Mouse (Mus musculus) midbrain, embryonic 10.5 days (tissue): Measurements from ENCODE around the gene Trim16. TPM values are rescaled to one million over a fixed set of nuclear protein-coding genes. Genes with fewer than 3 reads are reported as not detected.

Experiments used
- DNase-seq: peaks from one replicate; pipeline ENCODE4 v3.0.0-alpha.2; 2017; ENCODE audit warnings: low spot score
- H3K27ac ChIP-seq: fragments of 300-500 bp; sonication (generic); replicated peaks from 2 replicates; pipeline ENCODE4 v1.5.1; 2016; ENCODE audit warnings: mild to moderate bottlenecking
- H3K27me3 ChIP-seq: fragments of 300-500 bp; sonication (generic); 2 replicates; pipeline ENCODE4 v1.6.1; 2016; ENCODE audit warnings: low read depth, mild to moderate bottlenecking; ENCODE audit not compliant: poor library complexity, severe bottlenecking
- H3K36me3 ChIP-seq: fragments of 300-500 bp; sonication (generic); 2 replicates; pipeline ENCODE4 v1.6.1; 2016; ENCODE audit warnings: mild to moderate bottlenecking, moderate library complexity
- H3K4me1 ChIP-seq: fragments of 300-500 bp; sonication (generic); 2 replicates; pipeline ENCODE4 v1.6.1; 2016
- H3K4me3 ChIP-seq: fragments of 300-500 bp; sonication (generic); 2 replicates; pipeline ENCODE4 v1.5.1; 2016; ENCODE audit warnings: mild to moderate bottlenecking, moderate library complexity
- H3K9me3 ChIP-seq: fragments of 300-500 bp; sonication (generic); replicated peaks from 2 replicates; pipeline ENCODE4 v1.6.1; 2016; ENCODE audit warnings: mild to moderate bottlenecking
- WGBS: fragments of 180-500 bp; shearing (Covaris S2); methylation state at CpG from one replicate; pipeline ENCODE4 v1.1.7; 2016; 5-methylcytosine and 5-hydroxymethylcytosine counted together
- polyA plus RNA-seq: library from polyadenylated mRNA; unstranded; fragments of >200 nt; fragmentation: Nextera tagmentation; extraction: Ambion mirVana; gene quantifications from 2 replicates; pipeline ENCODE4 v1.2.1, GENCODE M21; 2016

Gene Trim16
- polyA plus RNA-seq, 1 experiment from 2014 or later = 2.4 TPM

- H3K27ac ChIP-seq = peak within 1 kb of the TSS; percentile 70
- H3K9me3 ChIP-seq = no peaks in the 10 kb centered on the region
- no peaks in the 10 kb centered on the region for H3K27me3 ChIP-seq
- H3K4me1 ChIP-seq = peaks cover 17% of the 10 kb centered on the region
- no peaks in the 10 kb centered on the region for H3K36me3 ChIP-seq
- WGBS = 31% methylated on average over 12 of the region's 12 CpGs
- peak within 1 kb of the TSS; percentile 40 for H3K4me3 ChIP-seq
- DNase-seq = peak; percentile 16
Observed at GRCm38 (mm10) chr11:62846961-62847654, 27.1 kb downstream of the Trim16 start, which contains the start of gene Fbxw10. Gene Fbxw10 (plus strand): TSS chr11:62847069.

- H3K9me3 ChIP-seq = no peaks in the 10 kb centered on the region
- H3K4me3 ChIP-seq = no peak overlapping the region
- peaks cover 17% of the 10 kb centered on the region for H3K4me1 ChIP-seq
- H3K27me3 ChIP-seq = no peaks in the 10 kb centered on the region
- no peaks in the 10 kb centered on the region for H3K36me3 ChIP-seq
- H3K27ac ChIP-seq = peak overlapping the region; percentile 70; the same call in 1 of the 2 replicates
- no peak for DNase-seq
- WGBS = 66% methylated on average over 4 of the region's 4 CpGs
Observed at GRCm38 (mm10) chr11:62847655-62848191, 27.7 kb downstream of the Trim16 start.

DNA sequence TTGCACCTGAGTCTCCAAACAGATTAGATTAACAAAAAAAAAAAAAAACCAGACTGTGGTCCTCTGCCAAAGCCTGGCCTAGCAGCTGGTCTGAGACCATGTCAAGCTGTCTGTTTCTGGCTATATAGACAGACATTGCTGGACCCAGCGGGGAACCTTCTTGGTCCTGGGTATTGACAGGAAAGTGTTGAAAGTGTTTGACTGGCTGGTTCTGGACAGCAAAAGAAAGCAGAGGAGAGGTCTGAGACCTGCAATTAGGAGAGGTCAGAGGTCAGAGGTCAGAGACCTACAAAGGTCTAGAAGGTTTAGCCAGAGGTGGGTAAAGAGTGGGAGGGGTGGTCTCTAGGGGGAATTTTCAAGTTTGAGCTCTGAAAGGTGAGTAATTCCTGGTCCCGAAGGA lies 28.3 kb downstream of the Trim16 start:
- Histone ChIP-seq H3K4me1 (peaks cover 17% of the 10 kb centered on the region), H3K36me3 (no peaks in the 10 kb centered on the region), H3K9me3 (no peaks in the 10 kb centered on the region), H3K27ac (no peak overlapping the region), H3K27me3 (no peaks in the 10 kb centered on the region), H3K4me3 (no peak overlapping the region)
- WGBS = 60% methylated on average over 2 of the region's 2 CpGs
- DNase-seq = no peak

GRCm38 (mm10) chr11:62851199-62851598 lies 31.2 kb downstream of the Trim16 start:
- H3K27me3 ChIP-seq = no peaks in the 10 kb centered on the region
- H3K4me3 ChIP-seq = no peak overlapping the region
- H3K27ac ChIP-seq = no peak overlapping the region
- H3K36me3 ChIP-seq = no peaks in the 10 kb centered on the region
- DNase-seq = no peak
- WGBS = 75% methylated on average over 1 of the region's 1 CpGs
- H3K4me1 ChIP-seq = peaks cover 17% of the 10 kb centered on the region
- H3K9me3 ChIP-seq = no peaks in the 10 kb centered on the region

GRCm38 (mm10) chr11:62853334-62853733 lies 33.3 kb downstream of the Trim16 start:
- Histone ChIP-seq H3K27ac (no peak overlapping the region), H3K4me1 (peaks cover 2% of the 10 kb centered on the region), H3K9me3 (no peaks in the 10 kb centered on the region), H3K4me3 (no peak overlapping the region), H3K27me3 (no peaks in the 10 kb centered on the region), H3K36me3 (no peaks in the 10 kb centered on the region)
- no peak for DNase-seq
- WGBS = 95% methylated on average over 6 of the region's 6 CpGs

DNA sequence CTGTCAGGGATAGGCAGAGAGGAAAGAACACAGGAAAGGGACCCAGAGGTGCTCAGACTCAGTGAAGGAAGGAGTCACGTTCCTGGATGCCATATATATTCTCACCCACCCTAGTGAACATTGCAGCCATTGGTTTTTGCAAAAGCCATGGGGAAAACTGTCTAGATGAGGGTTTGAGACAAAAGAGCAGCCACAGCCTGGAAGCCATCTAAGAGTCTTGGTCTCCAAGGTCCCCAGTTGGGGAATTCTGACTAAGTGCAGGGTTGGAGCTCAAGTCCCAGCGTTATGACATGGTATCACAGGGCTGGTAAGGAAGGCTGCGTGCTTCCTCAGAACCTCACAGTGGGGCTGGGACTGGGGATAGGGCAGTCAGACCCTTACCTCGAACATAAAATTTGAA lies 45.5 kb downstream of the Trim16 start:
- no peak overlapping the region for H3K27ac ChIP-seq
- no peak overlapping the region for H3K4me3 ChIP-seq
- no peak for DNase-seq
- H3K4me1 ChIP-seq = no peaks in the 10 kb centered on the region
- no peaks in the 10 kb centered on the region for H3K27me3 ChIP-seq
- no peaks in the 10 kb centered on the region for H3K36me3 ChIP-seq
- 83% methylated on average over 4 of the region's 4 CpGs for WGBS
- no peaks in the 10 kb centered on the region for H3K9me3 ChIP-seq

- Histone ChIP-seq H3K27me3 (no peaks in the 10 kb centered on the region), H3K27ac (no peak overlapping the region), H3K4me1 (no peaks in the 10 kb centered on the region), H3K4me3 (no peak overlapping the region), H3K9me3 (no peaks in the 10 kb centered on the region), H3K36me3 (no peaks in the 10 kb centered on the region)
- DNase-seq = no peak
- WGBS = 87% methylated on average over 7 of the region's 7 CpGs
Observed at GRCm38 (mm10) chr11:62866685-62867084, 46.7 kb downstream of the Trim16 start.

- 84% methylated on average over 5 of the region's 5 CpGs for WGBS
- Histone ChIP-seq H3K27ac (no peak overlapping the region), H3K36me3 (no peaks in the 10 kb centered on the region), H3K27me3 (no peaks in the 10 kb centered on the region), H3K4me1 (no peaks in the 10 kb centered on the region), H3K4me3 (no peak overlapping the region), H3K9me3 (no peaks in the 10 kb centered on the region)
- no peak for DNase-seq
Observed at GRCm38 (mm10) chr11:62869201-62869600, 49.2 kb downstream of the Trim16 start.

DNA sequence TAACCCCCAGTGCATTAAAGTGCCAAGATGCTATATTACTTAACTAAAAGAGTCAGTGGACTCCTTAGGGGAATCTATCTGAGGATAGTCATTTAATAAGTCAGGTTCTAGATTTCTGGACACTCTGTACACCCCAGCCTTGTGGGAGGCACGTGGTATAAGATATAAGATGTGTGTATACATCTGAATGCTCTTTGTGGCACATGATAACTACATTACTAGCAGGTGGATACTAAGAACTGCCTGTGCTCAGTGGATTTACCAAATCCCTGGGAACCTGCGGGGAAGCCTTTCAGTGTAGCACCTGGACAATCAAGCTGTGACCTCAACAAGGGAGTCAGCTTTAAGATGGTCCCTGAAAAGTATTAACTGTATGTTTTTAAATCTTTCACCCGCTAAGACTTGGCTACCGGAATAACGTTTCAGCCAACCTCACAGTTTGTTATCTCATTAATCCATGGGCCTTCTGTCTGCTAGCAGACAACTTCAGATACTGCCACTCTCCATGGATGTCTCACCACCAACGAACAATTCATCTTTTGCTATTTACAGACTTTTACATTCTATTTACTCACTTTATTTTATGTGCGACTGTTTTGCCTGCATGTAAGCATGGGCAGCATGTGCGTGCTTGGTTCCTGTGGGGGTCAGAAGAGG lies 49.8 kb downstream of the Trim16 start:
- no peak for DNase-seq
- no peak overlapping the region for H3K27ac ChIP-seq
- no peak overlapping the region for H3K4me3 ChIP-seq
- H3K4me1 ChIP-seq = no peaks in the 10 kb centered on the region
- WGBS = 87% methylated on average over 8 of the region's 8 CpGs
- no peaks in the 10 kb centered on the region for H3K9me3 ChIP-seq
- H3K36me3 ChIP-seq = no peaks in the 10 kb centered on the region
- H3K27me3 ChIP-seq = no peaks in the 10 kb centered on the region

GRCm38 (mm10) chr11:62873479-62873878 lies 53.4 kb downstream of the Trim16 start:
- peaks cover 5% of the 10 kb centered on the region; the same call in 1 of the 2 replicates for H3K4me1 ChIP-seq
- no peak for DNase-seq
- H3K27ac ChIP-seq = no peak overlapping the region
- no peaks in the 10 kb centered on the region for H3K27me3 ChIP-seq
- no peaks in the 10 kb centered on the region for H3K36me3 ChIP-seq
- H3K9me3 ChIP-seq = no peaks in the 10 kb centered on the region
- H3K4me3 ChIP-seq = no peak overlapping the region
- WGBS = 76% methylated on average over 9 of the region's 9 CpGs

GRCm38 (mm10) chr11:62875696-62876095 lies 55.7 kb downstream of the Trim16 start:
- H3K36me3 ChIP-seq = no peaks in the 10 kb centered on the region
- peaks cover 16% of the 10 kb centered on the region for H3K4me1 ChIP-seq
- H3K9me3 ChIP-seq = no peaks in the 10 kb centered on the region
- no peak overlapping the region for H3K4me3 ChIP-seq
- WGBS = 84% methylated on average over 1 of the region's 1 CpGs
- DNase-seq = no peak
- no peak overlapping the region for H3K27ac ChIP-seq
- no peaks in the 10 kb centered on the region for H3K27me3 ChIP-seq

DNA sequence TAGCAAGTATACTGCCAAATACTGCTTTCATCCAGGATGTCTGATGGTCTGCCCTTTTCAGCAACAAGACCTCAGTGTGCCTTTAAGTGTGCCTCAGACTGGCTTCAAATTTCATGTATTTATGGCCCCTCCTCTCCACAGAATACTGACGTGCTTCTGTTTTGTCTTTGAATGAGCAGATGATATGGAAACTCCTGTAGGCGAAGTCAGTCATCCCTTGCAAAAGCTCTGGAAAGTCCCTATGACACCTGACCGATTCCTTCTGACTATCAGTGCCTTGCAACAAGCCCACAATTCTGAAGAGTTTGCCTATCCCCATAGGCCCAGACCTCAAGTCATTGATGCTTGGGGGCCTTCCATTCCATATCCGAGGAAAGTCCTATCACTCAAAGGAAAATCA lies 56.4 kb downstream of the Trim16 start:
- no peak for DNase-seq
- H3K27me3 ChIP-seq = no peaks in the 10 kb centered on the region
- no peak overlapping the region for H3K27ac ChIP-seq
- peaks cover 16% of the 10 kb centered on the region for H3K4me1 ChIP-seq
- 86% methylated on average over 4 of the region's 4 CpGs for WGBS
- H3K36me3 ChIP-seq = no peaks in the 10 kb centered on the region
- no peak overlapping the region for H3K4me3 ChIP-seq
- H3K9me3 ChIP-seq = no peaks in the 10 kb centered on the region

- DNase-seq = no peak
- 98% methylated on average over 1 of the region's 1 CpGs for WGBS
- H3K27ac ChIP-seq = no peak overlapping the region
Observed at GRCm38 (mm10) chr11:62877391-62877790, 57.4 kb downstream of the Trim16 start.

More at GRCm38 (mm10) chr11:62877391-62877790, 57.4 kb downstream of the Trim16 start:
- Histone ChIP-seq H3K4me1 (peaks cover 16% of the 10 kb centered on the region), H3K9me3 (no peaks in the 10 kb centered on the region), H3K36me3 (no peaks in the 10 kb centered on the region), H3K27me3 (no peaks in the 10 kb centered on the region), H3K4me3 (no peak overlapping the region)
